Mouse (Mus musculus) forebrain, embryonic 10.5 days (tissue): ENCODE data around the gene Crim1. TPM values are rescaled to one million over a fixed set of nuclear protein-coding genes. Genes with fewer than 3 reads are reported as not detected.

Experiments used
- DNase-seq: peaks from one replicate; pipeline ENCODE4 v3.0.0-alpha.2; 2017; ENCODE audit warnings: low spot score; ENCODE audit errors: extremely low spot score
- H3K27ac ChIP-seq: fragments of 300-500 bp; sonication (generic); 2 replicates; pipeline ENCODE4 v1.5.1; 2016; ENCODE audit warnings: mild to moderate bottlenecking
- H3K27me3 ChIP-seq: fragments of 300-500 bp; sonication (generic); 2 replicates; pipeline ENCODE4 v1.6.1; 2016; ENCODE audit warnings: mild to moderate bottlenecking; ENCODE audit not compliant: poor library complexity, severe bottlenecking
- H3K36me3 ChIP-seq: fragments of 300-500 bp; sonication (generic); replicated peaks from 2 replicates; pipeline ENCODE4 v1.6.1; 2016; ENCODE audit warnings: mild to moderate bottlenecking, moderate library complexity
- H3K4me1 ChIP-seq: fragments of 300-500 bp; sonication (generic); 2 replicates; pipeline ENCODE4 v1.6.1; 2016
- H3K4me3 ChIP-seq: fragments of 300-500 bp; sonication (generic); 2 replicates; pipeline ENCODE4 v1.5.1; 2016; ENCODE audit warnings: mild to moderate bottlenecking, moderate library complexity
- H3K9me3 ChIP-seq: fragments of 300-500 bp; sonication (generic); 2 replicates; pipeline ENCODE4 v1.6.1; 2016; ENCODE audit warnings: mild to moderate bottlenecking, moderate library complexity
- WGBS: fragments of 180-500 bp; shearing (Covaris S2); methylation state at CpG from one replicate; pipeline ENCODE4 v1.1.7; 2016; 5-methylcytosine and 5-hydroxymethylcytosine counted together
- polyA plus RNA-seq: library from polyadenylated mRNA; unstranded; fragments of >200 nt; fragmentation: Nextera tagmentation; extraction: Ambion mirVana; gene quantifications from 2 replicates; pipeline ENCODE4 v1.2.1, GENCODE M21; 2016

Gene Crim1
- polyA plus RNA-seq, 1 experiment from 2014 or later, result 1.8 TPM

GRCm38 (mm10) chr17:78327187-78327586 is 127.1 kb downstream of the Crim1 start:
- 89% methylated on average over 4 of the region's 4 CpGs for WGBS
- no peak overlapping the region for H3K4me3 ChIP-seq
- peaks cover 5% of the 10 kb centered on the region for H3K36me3 ChIP-seq
- no peaks in the 10 kb centered on the region for H3K27me3 ChIP-seq
- peaks cover 25% of the 10 kb centered on the region for H3K4me1 ChIP-seq
- no peak for DNase-seq
- H3K9me3 ChIP-seq, result no peaks in the 10 kb centered on the region
- H3K27ac ChIP-seq, result no peak overlapping the region

GRCm38 (mm10) chr17:78328287-78328686 is 128.2 kb downstream of the Crim1 start:
- peaks cover 5% of the 10 kb centered on the region for H3K36me3 ChIP-seq
- no peak overlapping the region for H3K27ac ChIP-seq
- DNase-seq, result no peak
- no peak overlapping the region for H3K4me3 ChIP-seq
- H3K4me1 ChIP-seq, result peaks cover 14% of the 10 kb centered on the region
- no peaks in the 10 kb centered on the region for H3K9me3 ChIP-seq
- 86% methylated on average over 3 of the region's 3 CpGs for WGBS
- H3K27me3 ChIP-seq, result no peaks in the 10 kb centered on the region

- Histone ChIP-seq H3K27ac (no peak overlapping the region), H3K27me3 (no peaks in the 10 kb centered on the region), H3K36me3 (peaks cover 12% of the 10 kb centered on the region; the same call in 1 of the 2 replicates), H3K4me1 (no peaks in the 10 kb centered on the region), H3K9me3 (no peaks in the 10 kb centered on the region), H3K4me3 (no peak overlapping the region)
- WGBS, result 92% methylated on average over 8 of the region's 8 CpGs
- DNase-seq, result no peak
Measured at GRCm38 (mm10) chr17:78331438-78331837, 131.4 kb downstream of the Crim1 start.

GRCm38 (mm10) chr17:78333275-78333674 is 133.2 kb downstream of the Crim1 start:
- DNase-seq, result no peak
- Histone ChIP-seq H3K9me3 (no peaks in the 10 kb centered on the region), H3K4me3 (no peak overlapping the region), H3K27me3 (no peaks in the 10 kb centered on the region), H3K36me3 (peaks cover 19% of the 10 kb centered on the region), H3K27ac (no peak overlapping the region), H3K4me1 (no peaks in the 10 kb centered on the region)
- 97% methylated on average over 10 of the region's 10 CpGs for WGBS

GRCm38 (mm10) chr17:78335250-78335649 is 135.2 kb downstream of the Crim1 start:
- H3K4me3 ChIP-seq, result no peak overlapping the region
- H3K36me3 ChIP-seq, result peaks cover 22% of the 10 kb centered on the region
- no peaks in the 10 kb centered on the region for H3K4me1 ChIP-seq
- H3K9me3 ChIP-seq, result no peaks in the 10 kb centered on the region
- WGBS, result 92% methylated on average over 8 of the region's 8 CpGs
- no peak overlapping the region for H3K27ac ChIP-seq
- DNase-seq, result no peak
- H3K27me3 ChIP-seq, result no peaks in the 10 kb centered on the region

- 94% methylated on average over 3 of the region's 3 CpGs for WGBS
- Histone ChIP-seq H3K36me3 (peaks cover 12% of the 10 kb centered on the region; the same call in 1 of the 2 replicates), H3K4me3 (no peak overlapping the region), H3K27me3 (no peaks in the 10 kb centered on the region), H3K4me1 (peaks cover 6% of the 10 kb centered on the region; the same call in 1 of the 2 replicates), H3K27ac (no peak overlapping the region), H3K9me3 (no peaks in the 10 kb centered on the region)
- DNase-seq, result no peak
Measured at GRCm38 (mm10) chr17:78343688-78344087, 143.6 kb downstream of the Crim1 start.

- H3K27me3 ChIP-seq, result no peaks in the 10 kb centered on the region
- H3K4me1 ChIP-seq, result peaks cover 12% of the 10 kb centered on the region
- no peak overlapping the region for H3K4me3 ChIP-seq
- H3K9me3 ChIP-seq, result no peaks in the 10 kb centered on the region
- no peak for DNase-seq
- 95% methylated on average over 17 of the region's 17 CpGs for WGBS
- H3K27ac ChIP-seq, result no peak overlapping the region
- H3K36me3 ChIP-seq, result peaks cover 20% of the 10 kb centered on the region
Measured at GRCm38 (mm10) chr17:78347111-78347801, 147.2 kb downstream of the Crim1 start.

- no peaks in the 10 kb centered on the region for H3K9me3 ChIP-seq
- 88% methylated on average over 12 of the region's 12 CpGs for WGBS
- 0 out of 2 replicates have a peak overlapping the region, but pooled peaks have one; percentile 40 for H3K27ac ChIP-seq
- peaks cover 31% of the 10 kb centered on the region for H3K4me1 ChIP-seq
- peaks cover 9% of the 10 kb centered on the region; the same call in 1 of the 2 replicates for H3K27me3 ChIP-seq
- DNase-seq, result no peak
- no peak overlapping the region for H3K4me3 ChIP-seq
- peaks cover 27% of the 10 kb centered on the region for H3K36me3 ChIP-seq
Measured at GRCm38 (mm10) chr17:78351676-78352499, 151.8 kb downstream of the Crim1 start.

- Histone ChIP-seq H3K4me1 (peaks cover 31% of the 10 kb centered on the region), H3K27me3 (peaks cover 9% of the 10 kb centered on the region; the same call in 1 of the 2 replicates), H3K4me3 (no peak overlapping the region), H3K9me3 (no peaks in the 10 kb centered on the region), H3K36me3 (peaks cover 24% of the 10 kb centered on the region), H3K27ac (0 out of 2 replicates have a peak overlapping the region, but pooled peaks have one; percentile 40)
- WGBS, result 83% methylated on average over 3 of the region's 3 CpGs
- DNase-seq, result no peak
Measured at GRCm38 (mm10) chr17:78352500-78352855, 152.4 kb downstream of the Crim1 start.

- no peak for DNase-seq
- WGBS, result 86% methylated on average over 2 of the region's 2 CpGs
- Histone ChIP-seq H3K27me3 (peaks cover 9% of the 10 kb centered on the region; the same call in 1 of the 2 replicates), H3K4me1 (peaks cover 31% of the 10 kb centered on the region), H3K36me3 (peaks cover 16% of the 10 kb centered on the region), H3K4me3 (no peak overlapping the region), H3K27ac (no peak overlapping the region), H3K9me3 (no peaks in the 10 kb centered on the region)
Measured at GRCm38 (mm10) chr17:78354411-78354810, 154.4 kb downstream of the Crim1 start.

GRCm38 (mm10) chr17:78354871-78355270 is 154.8 kb downstream of the Crim1 start:
- H3K9me3 ChIP-seq, result no peaks in the 10 kb centered on the region
- H3K4me3 ChIP-seq, result no peak overlapping the region
- H3K4me1 ChIP-seq, result peaks cover 34% of the 10 kb centered on the region
- peaks cover 12% of the 10 kb centered on the region; the same call in 1 of the 2 replicates for H3K27me3 ChIP-seq
- no peak for DNase-seq
- H3K36me3 ChIP-seq, result peaks cover 15% of the 10 kb centered on the region
- 90% methylated on average over 12 of the region's 12 CpGs for WGBS
- no peak overlapping the region for H3K27ac ChIP-seq

GRCm38 (mm10) chr17:78355611-78356010 is 155.6 kb downstream of the Crim1 start:
- 85% methylated on average over 8 of the region's 8 CpGs for WGBS
- peaks cover 34% of the 10 kb centered on the region for H3K4me1 ChIP-seq
- H3K9me3 ChIP-seq, result no peaks in the 10 kb centered on the region
- H3K27me3 ChIP-seq, result peaks cover 19% of the 10 kb centered on the region; the same call in 1 of the 2 replicates
- H3K4me3 ChIP-seq, result no peak overlapping the region
- peaks cover 14% of the 10 kb centered on the region for H3K36me3 ChIP-seq
- no peak for DNase-seq
- H3K27ac ChIP-seq, result no peak overlapping the region

GRCm38 (mm10) chr17:78357753-78358152 is 157.7 kb downstream of the Crim1 start:
- no peak for DNase-seq
- no peak overlapping the region for H3K4me3 ChIP-seq
- H3K36me3 ChIP-seq, result peaks cover 10% of the 10 kb centered on the region
- peaks cover 19% of the 10 kb centered on the region; the same call in 1 of the 2 replicates for H3K27me3 ChIP-seq
- H3K27ac ChIP-seq, result no peak overlapping the region
- peaks cover 28% of the 10 kb centered on the region for H3K4me1 ChIP-seq
- WGBS, result 68% methylated on average over 4 of the region's 4 CpGs
- no peaks in the 10 kb centered on the region for H3K9me3 ChIP-seq
